Mouse (Mus musculus): ENCODE data around the gene Traf3. TPM values are rescaled to one million over a fixed set of nuclear protein-coding genes. Genes with fewer than 3 reads are reported as not detected.

The Traf3 gene
- total RNA-seq (2014; rRNA removed) (39.1 and 40.2 TPM in 2 replicates), polyA plus RNA-seq (2015; fragmentation: Nextera tagmentation; extraction: Ambion mirVana) (13.0 and 14.9 TPM in 2 replicates)

GRCm38 (mm10) chr12:111165831-111166591 lies at the start of gene Traf3:
Gene Traf3, plus strand, starts transcription at chr12:111166370.
- Histone ChIP-seq H3K9me3 (ENCODE audit: low read length) (no peaks in the 10 kb centered on the region), H3K27ac (ENCODE audit: low read depth, low read length) (peak within 1 kb of the TSS; percentile 84), H3K4me2 (ENCODE audit: low read depth, low read length, poor library complexity, severe bottlenecking) (peak within 1 kb of the TSS; percentile 85), H3K36me3 (ENCODE audit: insufficient read depth, low read length) (no peaks in the 10 kb centered on the region), H3K27me3 (ENCODE audit: insufficient read depth, low read length) (no peaks in the 10 kb centered on the region), H3K4me3 (ENCODE audit: low read depth, low read length) (peak within 1 kb of the TSS; percentile 84), H3K9ac (replicated peaks; ENCODE audit: low read length, poor library complexity, severe bottlenecking) (peak within 1 kb of the TSS; percentile 77), H3K4me1 (ENCODE audit: insufficient read depth, low read length) (peaks cover 23% of the 10 kb centered on the region)
- DNase-seq (ENCODE audit: low spot score) (peak; percentile 89), ATAC-seq (ENCODE audit: low FRiP score) (peak; percentile 2; the same call in 1 of the 2 replicates)
- TF ChIP-seq CTCF (IDR thresholded peaks at IDR 0.05), result no peak
- WGBS, result 13% methylated on average over 23 of the region's 105 CpGs

DNA sequence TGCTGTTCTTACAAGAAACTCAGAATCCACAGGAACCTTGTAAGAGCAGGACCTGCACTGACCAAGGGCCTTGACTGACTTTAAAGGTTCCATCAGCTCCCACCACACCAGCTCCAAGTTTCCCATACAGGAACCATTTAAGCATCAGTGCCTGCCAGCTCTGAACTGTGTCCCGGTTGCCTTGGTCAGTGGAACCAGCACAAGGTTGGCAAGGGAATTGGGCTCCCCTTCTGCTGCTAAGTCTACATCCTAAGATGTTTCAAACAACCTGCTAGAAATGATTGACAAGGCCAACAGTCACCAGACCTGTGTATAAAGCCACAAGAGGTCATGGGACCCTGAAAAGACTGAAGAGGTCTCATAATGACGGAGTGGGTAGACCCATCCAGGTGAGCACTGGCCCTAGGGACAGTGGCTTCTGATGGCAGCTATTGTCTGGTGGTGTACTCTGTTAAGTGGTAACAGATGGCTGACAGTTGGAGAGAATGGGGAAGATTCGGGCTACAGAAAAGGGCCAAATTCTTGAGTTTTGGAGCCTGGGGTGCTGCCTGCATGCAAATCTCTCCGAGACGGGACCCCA lies 46.6 kb upstream of the Traf3 start:
- H3K36me3 ChIP-seq (ENCODE audit: insufficient read depth, low read length), result peaks cover 3% of the 10 kb centered on the region; the same call in 1 of the 2 replicates
- no peak for DNase-seq (ENCODE audit: low spot score)
- no peak overlapping the region for H3K9ac ChIP-seq (replicated peaks; ENCODE audit: low read length, poor library complexity, severe bottlenecking)
- no peak overlapping the region for H3K4me2 ChIP-seq (ENCODE audit: low read depth, low read length, poor library complexity, severe bottlenecking)
- H3K4me3 ChIP-seq (ENCODE audit: low read depth, low read length), result no peak overlapping the region
- H3K27ac ChIP-seq (ENCODE audit: low read depth, low read length), result no peak overlapping the region
- H3K4me1 ChIP-seq (ENCODE audit: insufficient read depth, low read length), result peaks cover 4% of the 10 kb centered on the region; the same call in 1 of the 2 replicates
- no peaks in the 10 kb centered on the region for H3K27me3 ChIP-seq (ENCODE audit: insufficient read depth, low read length)
- TF ChIP-seq CTCF (IDR thresholded peaks at IDR 0.05), result no peak
- 94% methylated on average over 5 of the region's 5 CpGs for WGBS
- H3K9me3 ChIP-seq (ENCODE audit: low read length), result no peaks in the 10 kb centered on the region
- no peak for ATAC-seq (ENCODE audit: low FRiP score)

GRCm38 (mm10) chr12:111120976-111121645 lies 45.1 kb upstream of the Traf3 start:
- Histone ChIP-seq H3K36me3 (ENCODE audit: insufficient read depth, low read length) (peaks cover 3% of the 10 kb centered on the region; the same call in 1 of the 2 replicates), H3K27me3 (ENCODE audit: insufficient read depth, low read length) (no peaks in the 10 kb centered on the region), H3K4me1 (ENCODE audit: insufficient read depth, low read length) (peaks cover 10% of the 10 kb centered on the region; the same call in 1 of the 2 replicates), H3K4me3 (ENCODE audit: low read depth, low read length) (no peak overlapping the region), H3K4me2 (ENCODE audit: low read depth, low read length, poor library complexity, severe bottlenecking) (no peak overlapping the region), H3K9ac (replicated peaks; ENCODE audit: low read length, poor library complexity, severe bottlenecking) (no peak overlapping the region), H3K9me3 (ENCODE audit: low read length) (no peaks in the 10 kb centered on the region), H3K27ac (ENCODE audit: low read depth, low read length) (no peak overlapping the region)
- no peak for TF ChIP-seq CTCF (IDR thresholded peaks at IDR 0.05)
- no peak for ATAC-seq (ENCODE audit: low FRiP score)
- WGBS, result 91% methylated on average over 9 of the region's 9 CpGs
- DNase-seq (ENCODE audit: low spot score), result no peak

- Histone ChIP-seq H3K4me2 (ENCODE audit: low read depth, low read length, poor library complexity, severe bottlenecking) (no peak overlapping the region), H3K4me1 (ENCODE audit: insufficient read depth, low read length) (peaks cover 10% of the 10 kb centered on the region; the same call in 1 of the 2 replicates), H3K27ac (ENCODE audit: low read depth, low read length) (no peak overlapping the region), H3K27me3 (ENCODE audit: insufficient read depth, low read length) (no peaks in the 10 kb centered on the region), H3K9me3 (ENCODE audit: low read length) (no peaks in the 10 kb centered on the region), H3K4me3 (ENCODE audit: low read depth, low read length) (no peak overlapping the region), H3K9ac (replicated peaks; ENCODE audit: low read length, poor library complexity, severe bottlenecking) (no peak overlapping the region), H3K36me3 (ENCODE audit: insufficient read depth, low read length) (peaks cover 3% of the 10 kb centered on the region; the same call in 1 of the 2 replicates)
- ATAC-seq (ENCODE audit: low FRiP score) (no peak), DNase-seq (ENCODE audit: low spot score) (no peak)
- TF ChIP-seq CTCF (IDR thresholded peaks at IDR 0.05), result peak; percentile 57
These were observed 43.8 kb upstream of the Traf3 start for GRCm38 (mm10) chr12:111122332-111122852.

GRCm38 (mm10) chr12:111124601-111125260 lies 41.4 kb upstream of the Traf3 start:
- ATAC-seq (ENCODE audit: low FRiP score) (no peak), DNase-seq (ENCODE audit: low spot score) (peak; percentile 62)
- Histone ChIP-seq H3K27me3 (ENCODE audit: insufficient read depth, low read length) (no peaks in the 10 kb centered on the region), H3K4me2 (ENCODE audit: low read depth, low read length, poor library complexity, severe bottlenecking) (no peak overlapping the region), H3K9ac (replicated peaks; ENCODE audit: low read length, poor library complexity, severe bottlenecking) (no peak overlapping the region), H3K4me3 (ENCODE audit: low read depth, low read length) (no peak overlapping the region), H3K9me3 (ENCODE audit: low read length) (no peaks in the 10 kb centered on the region), H3K36me3 (ENCODE audit: insufficient read depth, low read length) (no peaks in the 10 kb centered on the region; the same call in 1 of the 2 replicates), H3K27ac (ENCODE audit: low read depth, low read length) (0 out of 2 replicates have a peak overlapping the region, but pooled peaks have one; percentile 18), H3K4me1 (ENCODE audit: insufficient read depth, low read length) (peaks cover 10% of the 10 kb centered on the region; the same call in 1 of the 2 replicates)
- no peak for TF ChIP-seq CTCF (IDR thresholded peaks at IDR 0.05)
- 51% methylated on average over 14 of the region's 14 CpGs for WGBS
